Mouse (Mus musculus) midbrain, embryonic 13.5 days (tissue): ENCODE data around the gene Eif4g3. TPM values are rescaled to one million over a fixed set of nuclear protein-coding genes. Genes with fewer than 3 reads are reported as not detected.

Experiments used
- ATAC-seq: fragments of 200-750 bp; cut with Nextera tagmentation; 2 replicates; pipeline ENCODE4 v1.8.0; 2017; ENCODE audit warnings: mild to moderate bottlenecking, moderate TSS enrichment, moderate library complexity
- H3K27ac ChIP-seq: fragments of 300-500 bp; sonication (generic); 2 replicates; pipeline ENCODE4 v1.5.1; 2015; ENCODE audit warnings: inconsistent platforms, mild to moderate bottlenecking, moderate library complexity
- H3K27me3 ChIP-seq: fragments of 300-500 bp; sonication (generic); 2 replicates; pipeline ENCODE4 v1.6.1; 2015; ENCODE audit warnings: mild to moderate bottlenecking, inconsistent platforms
- H3K36me3 ChIP-seq: fragments of 300-500 bp; sonication (generic); 2 replicates; pipeline ENCODE4 v1.6.1; 2015; ENCODE audit warnings: mild to moderate bottlenecking, inconsistent platforms
- H3K4me1 ChIP-seq: fragments of 300-500 bp; sonication (generic); replicated peaks from 2 replicates; pipeline ENCODE4 v1.6.1; 2015; ENCODE audit warnings: inconsistent platforms
- H3K4me2 ChIP-seq: fragments of 300-500 bp; sonication (generic); replicated peaks from 2 replicates; pipeline ENCODE4 v1.6.1; 2015; ENCODE audit warnings: moderate library complexity, mild to moderate bottlenecking, inconsistent platforms
- H3K4me3 ChIP-seq: fragments of 300-500 bp; sonication (generic); replicated peaks from 2 replicates; pipeline ENCODE4 v1.5.1; 2015; ENCODE audit warnings: mild to moderate bottlenecking, inconsistent platforms
- H3K9ac ChIP-seq: fragments of 300-500 bp; sonication (generic); replicated peaks from 2 replicates; pipeline ENCODE4 v1.6.1; 2015; ENCODE audit warnings: mild to moderate bottlenecking, inconsistent platforms
- H3K9me3 ChIP-seq: fragments of 300-500 bp; sonication (generic); 2 replicates; pipeline ENCODE4 v1.6.1; 2016; ENCODE audit warnings: mild to moderate bottlenecking, inconsistent platforms
- WGBS: fragments of 180-500 bp; shearing (Covaris S2); methylation state at CpG from one replicate; pipeline ENCODE4 v1.1.7; 2015; 5-methylcytosine and 5-hydroxymethylcytosine counted together
- polyA plus RNA-seq: library from polyadenylated mRNA; unstranded; fragments of >200 nt; fragmentation: Nextera tagmentation; extraction: Ambion mirVana; gene quantifications from 2 replicates; pipeline ENCODE4 v1.2.1, GENCODE M21; 2015

Gene Eif4g3
- polyA plus RNA-seq, 1 experiment from 2014 or later: 55.5 TPM

GRCm38 (mm10) chr4:138037110-138037509, 44.3 kb downstream of the Eif4g3 start:
- Histone ChIP-seq H3K36me3 (peaks cover 24% of the 10 kb centered on the region), H3K27ac (peak overlapping the region; percentile 63; the same call in 1 of the 2 replicates), H3K4me2 (no peak overlapping the region), H3K4me1 (peaks cover 44% of the 10 kb centered on the region), H3K9me3 (no peaks in the 10 kb centered on the region), H3K4me3 (no peak overlapping the region), H3K9ac (0 out of 2 replicates have a peak overlapping the region, but pooled peaks have one; percentile 42), H3K27me3 (no peaks in the 10 kb centered on the region)
- 0 out of 2 replicates have a peak, but pooled peaks have one; percentile 40 for ATAC-seq
- WGBS: 37% methylated on average over 8 of the region's 8 CpGs

GRCm38 (mm10) chr4:138037896-138038295, 45.1 kb downstream of the Eif4g3 start:
- no peak overlapping the region for H3K4me2 ChIP-seq
- peaks cover 16% of the 10 kb centered on the region for H3K36me3 ChIP-seq
- no peak overlapping the region for H3K4me3 ChIP-seq
- H3K4me1 ChIP-seq: peaks cover 45% of the 10 kb centered on the region
- no peaks in the 10 kb centered on the region for H3K27me3 ChIP-seq
- H3K9me3 ChIP-seq: no peaks in the 10 kb centered on the region
- WGBS: 87% methylated on average over 1 of the region's 1 CpGs
- no peak overlapping the region for H3K9ac ChIP-seq
- no peak overlapping the region for H3K27ac ChIP-seq
- ATAC-seq: no peak

GRCm38 (mm10) chr4:138038365-138039274, 45.8 kb downstream of the Eif4g3 start:
- Histone ChIP-seq H3K36me3 (peaks cover 11% of the 10 kb centered on the region), H3K9me3 (no peaks in the 10 kb centered on the region), H3K27ac (peak overlapping the region; percentile 36), H3K4me3 (no peak overlapping the region), H3K4me2 (no peak overlapping the region), H3K9ac (no peak overlapping the region), H3K4me1 (peaks cover 45% of the 10 kb centered on the region), H3K27me3 (no peaks in the 10 kb centered on the region)
- no peak for ATAC-seq
- 83% methylated on average over 13 of the region's 13 CpGs for WGBS

GRCm38 (mm10) chr4:138039275-138039651, 46.4 kb downstream of the Eif4g3 start:
- H3K4me1 ChIP-seq: peaks cover 45% of the 10 kb centered on the region

GRCm38 (mm10) chr4:138040589-138040988, 47.8 kb downstream of the Eif4g3 start:
- Histone ChIP-seq H3K4me3 (no peak overlapping the region), H3K9me3 (no peaks in the 10 kb centered on the region), H3K4me2 (no peak overlapping the region), H3K27me3 (no peaks in the 10 kb centered on the region), H3K4me1 (peaks cover 41% of the 10 kb centered on the region), H3K9ac (no peak overlapping the region), H3K27ac (no peak overlapping the region), H3K36me3 (peaks cover 20% of the 10 kb centered on the region)
- no peak for ATAC-seq
- WGBS: 90% methylated on average over 3 of the region's 3 CpGs

More at GRCm38 (mm10) chr4:138039275-138039651, 46.4 kb downstream of the Eif4g3 start:
- no peak for ATAC-seq
- 91% methylated on average over 9 of the region's 9 CpGs for WGBS
- Histone ChIP-seq H3K4me3 (no peak overlapping the region), H3K9ac (no peak overlapping the region), H3K36me3 (peaks cover 11% of the 10 kb centered on the region), H3K4me2 (no peak overlapping the region), H3K27ac (peak overlapping the region; percentile 36; the same call in 1 of the 2 replicates), H3K27me3 (no peaks in the 10 kb centered on the region), H3K9me3 (no peaks in the 10 kb centered on the region)

GRCm38 (mm10) chr4:138041566-138042256, 48.9 kb downstream of the Eif4g3 start:
- Histone ChIP-seq H3K27me3 (no peaks in the 10 kb centered on the region), H3K4me3 (no peak overlapping the region), H3K27ac (peak overlapping the region; percentile 68), H3K9me3 (no peaks in the 10 kb centered on the region), H3K36me3 (peaks cover 29% of the 10 kb centered on the region), H3K4me2 (no peak overlapping the region), H3K4me1 (peaks cover 30% of the 10 kb centered on the region), H3K9ac (no peak overlapping the region)
- WGBS: 71% methylated on average over 12 of the region's 12 CpGs
- ATAC-seq: peak; percentile 34; the same call in 1 of the 2 replicates

GRCm38 (mm10) chr4:138042257-138042589, 49.4 kb downstream of the Eif4g3 start:
- H3K9ac ChIP-seq: no peak overlapping the region
- H3K27ac ChIP-seq: peak overlapping the region; percentile 68
- ATAC-seq: no peak
- WGBS: 66% methylated on average over 2 of the region's 2 CpGs
- H3K36me3 ChIP-seq: peaks cover 32% of the 10 kb centered on the region
- peaks cover 25% of the 10 kb centered on the region for H3K4me1 ChIP-seq
- H3K9me3 ChIP-seq: no peaks in the 10 kb centered on the region
- no peaks in the 10 kb centered on the region for H3K27me3 ChIP-seq
- H3K4me2 ChIP-seq: no peak overlapping the region
- H3K4me3 ChIP-seq: no peak overlapping the region

- no peak overlapping the region for H3K9ac ChIP-seq
- peaks cover 35% of the 10 kb centered on the region for H3K36me3 ChIP-seq
- ATAC-seq: no peak
- H3K9me3 ChIP-seq: no peaks in the 10 kb centered on the region
- H3K27me3 ChIP-seq: no peaks in the 10 kb centered on the region
- no peak overlapping the region for H3K4me3 ChIP-seq
- no peak overlapping the region for H3K4me2 ChIP-seq
- H3K4me1 ChIP-seq: peaks cover 23% of the 10 kb centered on the region
- no peak overlapping the region for H3K27ac ChIP-seq
- 95% methylated on average over 5 of the region's 5 CpGs for WGBS
Measured at GRCm38 (mm10) chr4:138042625-138043024, 49.8 kb downstream of the Eif4g3 start.

GRCm38 (mm10) chr4:138044841-138045500, 52.1 kb downstream of the Eif4g3 start:
- Histone ChIP-seq H3K27ac (no peak overlapping the region), H3K9me3 (no peaks in the 10 kb centered on the region), H3K36me3 (peaks cover 34% of the 10 kb centered on the region), H3K27me3 (no peaks in the 10 kb centered on the region), H3K4me3 (no peak overlapping the region), H3K9ac (no peak overlapping the region), H3K4me1 (peaks cover 14% of the 10 kb centered on the region), H3K4me2 (no peak overlapping the region)
- 96% methylated on average over 16 of the region's 16 CpGs for WGBS
- ATAC-seq: no peak

GRCm38 (mm10) chr4:138045809-138046208, 53.0 kb downstream of the Eif4g3 start:
- ATAC-seq: no peak
- H3K27ac ChIP-seq: no peak overlapping the region
- H3K4me1 ChIP-seq: peaks cover 13% of the 10 kb centered on the region
- peaks cover 34% of the 10 kb centered on the region for H3K36me3 ChIP-seq
- no peaks in the 10 kb centered on the region for H3K9me3 ChIP-seq
- no peak overlapping the region for H3K4me3 ChIP-seq
- no peaks in the 10 kb centered on the region for H3K27me3 ChIP-seq
- no peak overlapping the region for H3K4me2 ChIP-seq
- WGBS: 100% methylated on average over 1 of the region's 1 CpGs
- no peak overlapping the region for H3K9ac ChIP-seq

- Histone ChIP-seq H3K9ac (no peak overlapping the region), H3K4me2 (no peak overlapping the region), H3K9me3 (no peaks in the 10 kb centered on the region), H3K4me3 (no peak overlapping the region), H3K27ac (no peak overlapping the region), H3K4me1 (peaks cover 8% of the 10 kb centered on the region), H3K27me3 (no peaks in the 10 kb centered on the region), H3K36me3 (peaks cover 34% of the 10 kb centered on the region)
- 96% methylated on average over 8 of the region's 8 CpGs for WGBS
- ATAC-seq: no peak
Measured at GRCm38 (mm10) chr4:138046371-138046770, 53.5 kb downstream of the Eif4g3 start.

GRCm38 (mm10) chr4:138049547-138049946, 56.7 kb downstream of the Eif4g3 start:
- H3K4me3 ChIP-seq: no peak overlapping the region
- H3K36me3 ChIP-seq: peaks cover 48% of the 10 kb centered on the region
- H3K4me2 ChIP-seq: no peak overlapping the region
- H3K9ac ChIP-seq: no peak overlapping the region
- WGBS: 89% methylated on average over 6 of the region's 6 CpGs
- H3K27ac ChIP-seq: no peak overlapping the region
- no peaks in the 10 kb centered on the region for H3K27me3 ChIP-seq
- no peak for ATAC-seq
- no peaks in the 10 kb centered on the region for H3K4me1 ChIP-seq
- no peaks in the 10 kb centered on the region for H3K9me3 ChIP-seq
